10 mouse cellular contexts compared by ENCODE assay signal in the genomic region with DNA sequence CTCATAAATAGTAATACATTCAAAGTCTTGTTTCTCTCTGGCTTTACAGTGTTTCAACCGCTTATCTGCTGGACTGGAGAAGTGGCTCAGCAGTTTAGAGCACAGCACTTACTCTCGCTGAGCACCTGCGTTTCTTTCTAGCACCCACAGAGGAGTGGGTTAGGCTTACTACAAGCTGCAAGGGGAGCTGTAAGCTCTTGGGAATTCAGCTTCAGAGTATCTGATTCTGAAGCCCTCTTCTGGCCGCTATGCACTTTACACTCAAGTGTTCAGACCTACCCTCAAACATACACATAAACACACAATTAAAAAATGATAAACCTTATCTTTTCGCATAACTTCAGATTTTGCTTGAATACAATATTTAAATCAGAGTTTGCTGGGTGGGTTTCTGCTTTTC. TPM values are rescaled to one million over a fixed set of nuclear protein-coding genes. Genes with fewer than 3 reads are reported as not detected.
DNase-seq lines count a peak whose midpoint lies in the region; ATAC-seq lines count a peak whose summit lies in the region.
"Had no signal": no experiment of that assay in that cellular context is flagged by ENCODE, and none has a peak within 500 bp of the region (broad histone marks: within the 10 kb centered on the region; RNA-seq: fewer than 3 reads in every experiment).

No protein-coding gene starts in this region.

- ATAC-seq in frontal cortex, adult (ENCODE audit: low TSS enrichment) = peak; percentile 52; the same call in 1 of the 2 replicates
- ATAC-seq in midbrain, embryonic 11.5 days (ENCODE audit: low FRiP score) = peak; percentile 54; the same call in 1 of the 2 replicates
- no peak for ATAC-seq in midbrain, embryonic 15.5 days (replicated peaks)
- peak; percentile 45; the same call in 1 of the 2 replicates for ATAC-seq in forebrain, embryonic 14.5 days
- peak; percentile 61; the same call in 1 of the 2 replicates for ATAC-seq in neutrophil, adult 5-6 weeks (ENCODE audit: extremely low read depth, insufficient number of reproducible peaks, low FRiP score, poor library complexity, severe bottlenecking)

- H3K27ac ChIP-seq in midbrain, embryonic 11.5 days (ENCODE audit: low read depth, low read length) = no peak overlapping the region
- H3K27ac ChIP-seq in midbrain, embryonic 15.5 days = no peak overlapping the region
- H3K27ac ChIP-seq in forebrain, embryonic 14.5 days (ENCODE audit: low read depth, low read length) = no peak overlapping the region
- H3K27ac ChIP-seq: limb, embryonic 13.5 days had no signal

- H3K9me3 ChIP-seq in midbrain, embryonic 11.5 days (ENCODE audit: control insufficient read depth, low read length) = no peaks in the 10 kb centered on the region
- H3K9me3 ChIP-seq in midbrain, embryonic 15.5 days = no peaks in the 10 kb centered on the region
- H3K9me3 ChIP-seq in forebrain, embryonic 14.5 days (replicated peaks; ENCODE audit: control insufficient read depth, low read length) = no peaks in the 10 kb centered on the region
- H3K9me3 ChIP-seq: limb, embryonic 13.5 days had no signal

- DNase-seq in frontal cortex, postnatal 36 days (ENCODE audit: low spot score in 2 of 2) = no peak
- DNase-seq in midbrain, embryonic 11.5 days (ENCODE audit: low spot score, missing footprints) = peak; percentile 84
- DNase-seq in forebrain, embryonic 14.5 days (ENCODE audit: low spot score) = peak; percentile 53
- DNase-seq in T-cell, adult 2 months (ENCODE audit: low spot score) = no peak
- no peak for DNase-seq in gastrocnemius, postnatal 25 days
- DNase-seq: thymus, postnatal 36 days had no signal

- no peak overlapping the region for H3K4me3 ChIP-seq in midbrain, embryonic 11.5 days (ENCODE audit: low read depth, low read length)
- H3K4me3 ChIP-seq in midbrain, embryonic 15.5 days = no peak overlapping the region
- no peak overlapping the region for H3K4me3 ChIP-seq in forebrain, embryonic 14.5 days (ENCODE audit: low read depth, low read length)
- H3K4me3 ChIP-seq: limb, embryonic 13.5 days had no signal

- H3K4me2 ChIP-seq in midbrain, embryonic 11.5 days = no peak overlapping the region
- H3K4me2 ChIP-seq in midbrain, embryonic 15.5 days = no peak overlapping the region
- H3K4me2 ChIP-seq in forebrain, embryonic 14.5 days (ENCODE audit: low read length) = no peak overlapping the region
- H3K4me2 ChIP-seq: limb, embryonic 13.5 days had no signal

- 23% methylated on average over 5 of the region's 5 CpGs for WGBS in midbrain, embryonic 11.5 days
- 26% methylated on average over 5 of the region's 5 CpGs for WGBS in midbrain, embryonic 15.5 days
- 16% methylated on average over 5 of the region's 5 CpGs for WGBS in forebrain, embryonic 14.5 days

- no peaks in the 10 kb centered on the region for H3K36me3 ChIP-seq in midbrain, embryonic 11.5 days (ENCODE audit: control insufficient read depth, insufficient read depth, low read length)
- no peaks in the 10 kb centered on the region for H3K36me3 ChIP-seq in midbrain, embryonic 15.5 days (replicated peaks)
- no peaks in the 10 kb centered on the region for H3K36me3 ChIP-seq in forebrain, embryonic 14.5 days (ENCODE audit: control insufficient read depth, insufficient read depth, low read length)
- H3K36me3 ChIP-seq: limb, embryonic 13.5 days had no signal

- no peaks in the 10 kb centered on the region for H3K27me3 ChIP-seq in midbrain, embryonic 11.5 days (ENCODE audit: control insufficient read depth, insufficient read depth, low read length)
- no peaks in the 10 kb centered on the region for H3K27me3 ChIP-seq in midbrain, embryonic 15.5 days (replicated peaks)
- no peaks in the 10 kb centered on the region for H3K27me3 ChIP-seq in forebrain, embryonic 14.5 days (replicated peaks; ENCODE audit: control insufficient read depth, insufficient read depth, low read length)
- H3K27me3 ChIP-seq: limb, embryonic 13.5 days had no signal

- no peak overlapping the region for H3K9ac ChIP-seq in midbrain, embryonic 11.5 days (ENCODE audit: low read length)
- H3K9ac ChIP-seq in midbrain, embryonic 15.5 days = no peak overlapping the region
- H3K9ac ChIP-seq in forebrain, embryonic 14.5 days (ENCODE audit: low read length) = no peak overlapping the region
- H3K9ac ChIP-seq: limb, embryonic 13.5 days had no signal

- H3K4me1 ChIP-seq in midbrain, embryonic 11.5 days (ENCODE audit: control insufficient read depth, insufficient read depth, low read length) = no peaks in the 10 kb centered on the region
- H3K4me1 ChIP-seq in midbrain, embryonic 15.5 days = no peaks in the 10 kb centered on the region
- H3K4me1 ChIP-seq in forebrain, embryonic 14.5 days (ENCODE audit: control insufficient read depth, insufficient read depth, low read length) = no peaks in the 10 kb centered on the region
- H3K4me1 ChIP-seq: limb, embryonic 13.5 days had no signal

RNA-seq across cellular contexts. Expression of gene Sec61g, which starts 24.6 kb away (rescaled TPM):
- polyA plus RNA-seq in midbrain, embryonic 11.5 days (2014; fragmentation: Nextera tagmentation; extraction: Ambion mirVana) = 40.4 and 42.1 TPM in 2 replicates
- polyA plus RNA-seq in midbrain, embryonic 15.5 days (2015; fragmentation: Nextera tagmentation; extraction: Ambion mirVana) = 31.1 and 36.0 TPM in 2 replicates
- 27.0 and 36.9 TPM in 2 replicates for polyA plus RNA-seq in forebrain, embryonic 14.5 days (2014; fragmentation: Nextera tagmentation; extraction: Ambion mirVana)
- total RNA-seq in neutrophil, adult 5-6 weeks (2017) = 5.8 and 13.2 TPM in 2 replicates
- total RNA-seq in gastrocnemius, postnatal 25 days (2021) = 1 to 10 TPM; 2.2 to 3.6 TPM

Comparison
In these comparisons a context has a peak if more than half of its experiments do, and no peak if none do; other contexts are left out.
1. DNase-seq: peak in midbrain, embryonic 11.5 days (single experiment) and forebrain, embryonic 14.5 days (single experiment); none in frontal cortex, postnatal 36 days (0 of 2), T-cell, adult 2 months (single experiment) and gastrocnemius, postnatal 25 days (single experiment).